Mouse (Mus musculus) left cerebral cortex, adult 8-10 months (tissue): Measurements from ENCODE around the gene Abhd5. TPM values are rescaled to one million over a fixed set of nuclear protein-coding genes. Genes with fewer than 3 reads are reported as not detected.
"Not testable (repeated sequence)": the region's sequence is repeated elsewhere in the genome, so short reads cannot be mapped to it uniquely, and the experiment has no call there.

ENCODE experiments used
- DNase-seq, 2 experiments: peaks; one replicate each; pipeline ENCODE4 v3.0.0; 2022; ENCODE audit warnings: low spot score in 2 of 2
- total RNA-seq, 4 experiments: library from RNA; stranded (reverse); gene quantifications; 2 replicates each; pipeline ENCODE4 v1.2.4; 2022

Abhd5 gene
- total RNA-seq: 10 to 100 TPM; 19.4 to 20.9 (median 20.0) TPM

DNA sequence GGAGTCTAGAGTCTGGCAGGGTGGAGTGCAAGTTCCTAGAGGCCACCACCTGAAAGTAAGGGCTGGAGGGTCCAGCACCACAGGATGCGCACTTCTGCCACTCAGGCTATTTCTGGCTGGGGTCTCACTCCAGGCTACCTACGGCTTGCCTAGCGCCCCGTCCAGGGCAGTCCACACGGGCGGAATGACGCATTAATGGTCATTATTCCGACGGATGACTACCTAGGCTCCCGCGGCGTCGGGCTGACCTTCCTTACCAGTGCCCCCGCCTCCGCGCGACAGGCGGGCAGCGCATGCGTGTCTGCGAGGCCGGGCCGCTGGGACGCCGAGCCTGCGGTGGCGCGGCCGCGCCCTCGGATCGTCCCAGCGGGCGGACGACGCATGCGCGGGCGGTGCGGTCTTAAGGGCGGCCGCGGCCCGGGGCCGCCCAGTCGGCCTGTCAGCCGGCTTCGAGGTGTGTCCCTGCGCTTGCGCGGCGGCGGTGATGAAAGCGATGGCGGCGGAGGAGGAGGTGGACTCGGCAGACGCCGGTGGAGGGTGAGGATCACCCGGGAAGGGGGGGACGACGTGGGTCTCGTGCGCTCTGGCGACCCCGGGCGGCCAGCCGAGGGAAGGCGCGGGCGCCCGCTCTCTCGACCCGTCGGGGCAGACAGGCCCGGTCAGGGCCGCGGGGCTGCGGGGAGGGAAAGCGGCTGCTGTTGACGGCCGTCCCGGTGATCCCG is at the start of gene Abhd5:
Gene Abhd5 (plus strand): TSS at position 306 of the 722 bp plus-strand sequence.
- peak; percentile 84 to 93 for DNase-seq

DNA sequence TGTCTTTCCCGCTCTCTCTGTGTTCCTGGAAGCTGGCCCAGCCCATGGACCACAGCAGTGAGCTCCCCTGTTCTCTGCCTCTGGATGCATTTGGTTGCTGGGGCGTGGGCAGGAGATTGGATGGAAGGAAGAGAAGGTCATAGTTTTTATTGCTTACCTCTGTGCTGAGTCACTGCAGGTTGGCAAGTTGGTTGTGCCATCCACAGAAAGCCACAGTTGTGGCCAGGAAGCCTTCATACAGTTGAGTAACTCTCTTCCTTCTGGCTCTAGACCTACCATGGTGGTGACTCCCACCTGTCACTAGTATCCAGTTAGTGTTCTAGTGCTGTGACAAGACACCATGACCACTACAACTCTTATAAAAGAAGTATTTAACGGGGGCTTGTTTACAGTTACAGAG is 46.1 kb upstream of the Abhd5 start:
- DNase-seq: no peak

DNA sequence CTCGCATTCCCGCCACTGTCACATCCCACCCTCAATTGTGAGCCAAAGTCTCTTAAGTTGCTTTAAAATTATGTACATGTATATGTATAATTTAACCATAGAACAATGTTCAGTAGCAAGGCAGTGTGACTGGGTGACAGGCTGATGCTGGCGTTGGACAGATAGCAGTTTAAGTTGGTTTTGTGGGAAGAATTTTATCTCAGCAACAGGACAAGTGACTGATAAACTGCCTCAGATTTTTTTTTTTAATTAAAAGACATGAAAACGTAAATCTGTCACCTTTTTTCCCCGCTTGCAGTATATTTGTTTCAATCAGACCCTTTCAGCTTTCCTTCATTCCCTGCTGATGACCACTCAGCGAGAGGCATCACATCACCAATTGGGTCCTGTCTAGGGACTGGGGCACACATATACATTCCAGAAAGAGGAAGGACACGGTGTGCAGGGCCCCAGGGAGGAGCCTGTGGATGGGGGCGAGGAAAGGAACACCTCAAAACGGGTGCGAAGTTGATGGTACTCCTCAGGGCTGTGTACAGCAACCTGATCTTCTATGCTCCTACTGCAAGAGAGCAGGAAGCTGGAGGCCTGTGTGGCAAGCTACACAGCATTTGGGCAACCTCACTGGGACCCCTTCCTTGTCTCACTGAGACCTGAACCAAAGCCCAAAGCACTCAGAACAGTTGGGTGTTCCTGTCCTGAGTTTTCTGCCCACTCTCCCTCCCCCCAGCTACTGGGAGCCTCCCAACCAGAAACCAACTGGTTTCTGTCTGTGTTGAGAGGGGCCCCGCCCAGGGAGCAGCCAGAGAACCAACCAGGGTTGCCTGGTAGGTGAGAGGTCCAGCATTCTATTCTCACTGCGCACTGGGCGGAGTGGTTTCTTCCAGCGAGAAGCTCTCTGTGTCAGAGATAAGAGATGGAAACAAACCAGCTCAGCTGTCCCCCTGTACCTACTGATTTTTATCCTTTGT is 42.1 kb upstream of the Abhd5 start:
- no peak for DNase-seq

DNA sequence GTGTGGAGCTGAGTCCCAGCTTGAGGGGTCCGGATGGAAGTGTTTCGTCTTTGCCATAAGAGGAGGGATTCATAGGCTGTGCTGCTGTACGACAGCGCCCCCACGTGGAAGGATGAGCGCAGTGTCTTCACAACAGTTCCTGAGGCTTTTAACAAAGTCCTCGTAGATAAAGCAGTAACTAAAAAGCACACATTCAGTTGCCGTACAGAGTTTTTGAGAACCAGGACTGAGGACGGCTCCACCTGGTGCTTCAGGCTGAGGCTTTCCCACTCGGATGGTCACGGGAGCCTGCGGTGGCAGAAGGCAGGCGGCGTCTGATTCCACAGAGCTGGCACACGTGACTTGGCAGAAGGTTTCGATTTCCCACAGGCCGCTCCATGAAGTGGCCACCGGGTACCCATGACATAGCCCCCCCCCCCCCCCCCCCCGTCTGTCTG is 40.8 kb upstream of the Abhd5 start:
- DNase-seq: peak; percentile 78 to 81

DNA sequence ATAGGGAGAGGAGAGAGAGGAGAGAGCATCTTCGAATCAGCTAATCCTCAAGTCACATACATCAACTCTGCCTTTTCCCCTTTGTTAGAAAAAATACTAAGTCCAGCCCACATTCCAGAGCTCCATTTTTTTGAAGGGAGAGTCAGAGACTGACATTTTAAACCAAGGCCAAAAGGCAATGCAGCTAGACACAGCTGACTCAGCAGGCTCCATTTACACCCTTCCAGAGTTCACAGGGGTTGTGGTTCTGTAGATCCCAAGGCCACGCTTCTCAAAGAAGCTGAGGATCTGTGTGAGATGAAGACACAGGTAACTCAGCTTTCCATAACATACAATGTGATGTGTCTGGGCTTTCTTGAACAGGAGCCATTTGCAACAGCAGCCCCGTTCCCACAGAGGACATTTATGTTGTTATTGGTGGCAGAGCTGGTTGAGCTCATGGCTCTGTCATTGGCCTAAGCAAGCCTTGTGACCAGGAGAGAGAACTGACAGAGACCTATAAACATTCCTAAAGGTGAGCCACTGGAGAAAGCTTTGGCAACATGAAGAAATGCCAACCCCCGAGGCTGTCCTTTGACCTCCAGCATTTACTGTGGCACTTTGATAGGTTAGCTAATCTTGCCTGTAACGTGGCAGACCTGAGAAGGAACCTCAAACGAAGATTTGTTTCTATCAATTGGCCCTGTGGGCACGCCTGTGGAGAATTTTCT is 40.2 kb upstream of the Abhd5 start:
- no peak for DNase-seq

DNA sequence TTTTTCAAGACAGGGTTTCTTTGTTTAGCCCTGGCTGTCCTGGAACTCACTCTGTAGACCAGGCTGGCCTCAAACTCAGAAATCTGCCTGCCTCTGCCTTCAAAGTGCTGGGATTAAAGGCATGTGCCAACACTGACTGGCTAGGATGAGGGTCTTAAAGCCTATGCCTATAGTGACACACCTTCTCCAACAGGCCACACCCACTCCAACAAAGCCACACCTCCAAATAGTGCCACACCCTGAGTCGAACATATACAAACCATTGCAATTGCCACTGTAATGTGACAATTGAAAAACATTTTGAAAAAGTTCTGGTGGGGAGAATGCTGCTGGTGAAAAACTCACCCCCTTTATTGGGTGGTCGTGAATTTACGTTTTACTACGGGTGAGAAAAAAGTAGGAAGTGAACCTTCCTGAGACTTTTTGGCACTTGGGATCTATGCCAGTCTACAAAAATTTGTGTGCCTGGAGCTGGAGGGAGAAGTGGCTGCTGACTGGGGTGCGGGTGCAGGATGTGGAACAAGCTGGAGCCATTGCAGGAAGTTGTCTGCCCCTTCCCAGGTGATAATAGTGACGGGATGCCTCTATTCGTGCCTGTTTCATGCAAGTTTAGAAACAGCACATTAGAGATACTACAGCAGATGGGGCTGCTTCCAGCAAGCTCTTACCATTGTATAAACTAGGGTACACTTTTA is 39.0 kb upstream of the Abhd5 start:
- no peak for DNase-seq

DNA sequence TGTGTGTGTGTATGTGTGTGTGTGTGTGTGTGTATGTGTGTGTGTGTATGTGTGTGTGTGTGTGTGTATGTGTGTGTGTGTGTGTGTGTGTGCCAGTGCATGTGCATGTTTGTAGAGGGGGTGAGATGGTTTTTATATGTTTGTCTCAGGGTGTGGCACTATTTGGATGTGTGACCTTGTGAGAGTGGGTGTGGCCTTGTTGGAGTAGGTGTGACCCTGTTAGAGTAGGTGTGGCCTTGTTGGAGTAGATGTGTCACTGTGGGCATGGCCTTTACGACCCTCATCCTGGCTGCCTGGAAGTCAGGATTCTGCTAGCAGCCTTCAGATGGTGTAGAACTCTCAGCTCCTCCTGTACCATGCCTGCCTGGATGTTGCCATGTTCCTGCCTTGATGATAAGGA is 38.3 kb upstream of the Abhd5 start:
- not testable (repeated sequence) for DNase-seq

DNA sequence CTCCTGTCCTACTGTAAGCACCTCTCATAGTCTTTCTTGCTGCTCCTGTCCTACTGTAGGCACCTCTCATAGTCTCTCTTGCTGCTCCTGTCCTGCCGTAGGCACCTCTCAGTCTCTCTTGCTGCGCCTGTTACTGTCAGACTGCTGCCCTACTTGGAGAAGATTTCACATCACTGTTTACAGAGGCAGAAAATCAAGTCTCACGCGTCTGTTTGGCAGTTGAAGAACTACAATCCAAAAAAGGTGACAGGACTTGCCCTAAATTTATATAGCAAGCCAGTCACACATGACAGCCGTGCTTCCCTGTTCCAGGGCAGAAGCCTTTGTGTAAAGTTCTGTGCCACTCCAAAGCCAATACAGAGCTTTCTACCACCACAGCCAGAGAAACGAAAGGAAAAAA is 37.0 kb upstream of the Abhd5 start:
- no peak for DNase-seq

DNA sequence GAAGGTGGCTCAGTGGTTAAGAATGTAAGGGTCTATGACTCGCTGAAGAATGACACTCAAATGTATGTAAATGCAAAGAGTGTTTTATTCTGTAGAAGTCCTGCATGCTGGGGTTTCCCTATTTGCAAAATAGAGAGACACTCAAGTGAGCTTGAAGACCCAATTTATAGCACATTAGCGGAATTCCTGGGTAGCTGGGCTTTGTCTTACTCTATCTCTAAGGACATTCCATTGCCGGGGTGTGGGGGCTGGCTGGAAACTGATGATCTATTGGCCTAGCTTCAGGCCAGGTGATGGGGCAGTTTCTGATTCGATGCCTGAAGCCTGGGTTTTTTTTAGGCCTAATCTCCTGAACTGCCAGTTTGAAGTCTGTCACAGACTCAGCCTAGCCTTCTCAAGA is 36.5 kb upstream of the Abhd5 start:
- no peak for DNase-seq

DNA sequence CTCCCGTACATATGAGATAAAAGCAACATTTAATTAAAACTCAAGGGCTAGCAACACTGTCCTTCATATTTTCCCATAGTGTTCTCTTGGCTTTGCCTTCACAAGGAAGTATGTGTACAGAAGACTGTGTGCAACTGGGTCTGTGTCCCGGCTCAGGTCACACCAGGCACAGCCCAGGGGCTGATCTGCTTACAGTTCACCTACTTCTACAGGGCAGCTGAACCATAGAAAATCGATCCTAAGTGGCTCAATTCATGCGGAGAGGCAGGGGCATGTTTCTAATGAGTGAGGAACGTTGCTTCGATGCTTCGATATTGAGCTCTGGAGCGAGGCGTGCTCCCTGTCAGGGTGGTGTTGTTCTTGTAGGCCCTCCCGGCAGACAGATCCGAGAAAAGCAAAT is 35.9 kb upstream of the Abhd5 start:
- no peak for DNase-seq

DNA sequence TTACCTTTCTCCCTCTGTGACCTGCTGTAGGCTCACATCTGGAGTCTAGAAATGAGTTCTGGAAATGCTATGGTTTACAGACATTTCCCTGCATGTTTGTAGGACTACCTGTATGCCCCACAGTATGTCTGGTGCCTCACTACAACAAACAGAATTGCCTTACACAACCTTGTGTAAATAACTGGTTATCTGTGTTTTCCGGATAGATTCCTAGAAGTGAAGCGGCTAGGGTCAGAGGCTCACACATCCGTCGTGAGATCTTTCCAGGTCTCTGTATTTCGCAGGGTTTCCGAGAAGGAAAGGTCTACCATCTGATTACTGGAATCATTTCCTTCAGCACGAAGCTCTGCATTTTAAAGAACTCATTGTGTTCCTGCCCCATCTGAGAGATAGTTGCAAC is 34.8 kb upstream of the Abhd5 start:
- DNase-seq: no peak

DNA sequence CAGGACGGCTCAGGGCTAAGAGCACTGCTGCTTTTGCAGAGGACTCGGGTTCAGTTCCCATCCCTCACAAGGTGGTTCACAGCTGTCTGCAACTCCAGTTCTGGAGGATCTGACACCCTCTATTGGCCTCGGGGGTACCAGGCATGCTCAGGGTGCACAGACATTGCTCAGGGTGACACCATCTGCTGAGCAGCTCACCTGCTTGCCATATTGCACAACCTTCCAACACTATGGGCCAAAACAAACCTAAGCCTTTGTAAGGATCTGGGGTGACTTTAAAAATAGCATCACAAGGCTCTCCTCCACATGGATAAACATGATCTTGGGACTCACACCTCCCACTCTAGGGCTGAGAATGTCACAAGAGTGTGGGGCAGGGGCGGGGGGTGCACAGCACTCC is 30.8 kb upstream of the Abhd5 start:
- DNase-seq: no peak

DNA sequence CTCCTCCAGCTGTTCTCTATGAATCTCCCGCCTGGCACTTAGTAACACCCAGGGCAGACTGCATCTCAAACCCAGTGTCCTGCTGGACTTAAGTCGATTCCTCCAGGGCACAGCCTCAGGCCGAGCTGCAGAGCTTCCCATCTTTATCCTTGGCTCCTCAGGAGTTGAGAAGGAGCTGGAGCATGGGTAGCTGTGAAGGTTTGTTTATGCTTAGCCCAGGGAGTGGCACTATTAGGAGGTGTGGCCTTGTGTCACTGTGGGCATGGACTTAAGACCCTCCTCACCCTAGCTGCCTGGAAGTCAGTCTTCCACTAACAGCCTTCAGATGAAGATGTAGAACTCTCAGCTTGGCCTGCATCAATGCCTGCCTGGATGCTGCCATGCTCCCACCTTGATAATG is 29.1 kb upstream of the Abhd5 start:
- DNase-seq: no peak

DNA sequence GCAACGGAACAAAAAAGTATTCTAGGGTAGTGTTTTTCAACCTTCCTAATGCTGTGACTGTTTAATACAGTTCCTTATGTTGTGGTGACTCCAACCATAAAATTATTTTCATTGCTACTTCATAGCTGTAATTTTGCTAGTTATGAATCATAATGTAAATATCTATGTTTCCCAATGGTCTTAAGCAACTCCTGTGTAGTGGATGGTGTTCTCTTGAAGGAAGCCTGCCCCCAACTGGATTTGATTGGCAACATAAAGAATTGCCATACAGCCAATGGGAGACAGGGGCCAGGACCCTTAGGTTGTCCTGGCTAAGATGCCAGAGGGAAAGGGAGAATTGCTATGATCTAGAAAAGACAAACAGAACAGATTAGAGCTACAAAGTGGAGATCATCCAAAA is 25.4 kb upstream of the Abhd5 start:
- DNase-seq: no peak

DNA sequence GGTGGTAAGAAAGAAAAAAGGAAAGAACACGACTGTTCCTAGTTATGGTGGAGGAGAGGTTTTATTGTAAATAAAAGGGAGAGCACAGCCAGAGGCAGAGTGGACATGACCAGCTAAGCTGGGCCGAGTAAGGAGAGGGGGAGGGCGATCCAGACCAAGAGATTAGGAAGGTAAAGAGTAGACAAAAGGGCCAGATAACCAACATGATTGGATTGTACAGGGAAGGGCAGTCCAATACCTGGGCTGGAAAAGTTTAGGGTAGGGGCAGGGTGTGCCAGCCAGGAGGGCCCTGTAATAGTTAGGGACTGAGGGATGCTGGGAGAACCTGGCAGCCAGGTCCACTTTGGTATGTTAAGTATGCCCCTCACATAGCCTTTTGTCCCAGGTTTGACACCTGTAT is 23.2 kb upstream of the Abhd5 start:
- no peak for DNase-seq

DNA sequence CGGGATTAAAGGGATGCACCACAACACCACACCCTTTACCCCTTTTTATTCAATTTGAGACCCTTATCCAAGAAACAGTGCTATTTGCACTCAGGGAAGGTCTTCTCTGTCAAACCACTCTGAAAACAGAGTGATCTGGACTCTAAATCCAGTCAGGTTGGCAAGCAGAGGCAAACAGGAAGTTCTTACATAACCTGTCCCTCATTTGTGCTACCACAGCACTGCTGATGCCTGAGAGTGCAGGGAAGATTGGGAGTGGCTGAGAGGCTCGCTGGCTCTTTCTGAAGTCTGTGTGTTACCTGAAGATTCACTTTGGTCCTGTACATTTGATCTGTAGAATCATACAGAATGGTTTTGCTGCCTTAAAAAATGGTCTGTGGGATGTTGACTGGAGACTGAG is 14.7 kb upstream of the Abhd5 start:
- DNase-seq: no peak

DNA sequence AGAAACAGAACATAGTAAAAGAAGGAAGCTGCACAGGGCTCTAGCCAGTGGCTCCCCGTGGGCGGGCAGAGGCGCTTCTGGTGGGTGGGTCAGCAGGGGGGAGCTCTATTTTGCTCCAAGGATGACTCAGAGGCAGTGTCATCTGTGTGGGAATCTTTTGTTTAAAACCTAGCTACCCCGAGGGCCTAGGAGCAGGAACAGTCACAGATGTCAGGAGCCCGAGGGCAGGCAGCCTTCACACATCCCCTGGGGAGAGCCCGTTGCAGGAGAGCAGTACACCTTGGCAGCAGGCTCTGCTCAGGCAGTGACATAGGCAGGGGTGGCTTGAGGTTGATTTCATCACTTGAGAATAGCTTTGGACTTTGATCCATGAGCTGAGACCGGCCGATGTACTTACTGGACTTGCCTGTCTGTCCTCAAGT is 13.9 kb upstream of the Abhd5 start:
- DNase-seq: no peak

DNA sequence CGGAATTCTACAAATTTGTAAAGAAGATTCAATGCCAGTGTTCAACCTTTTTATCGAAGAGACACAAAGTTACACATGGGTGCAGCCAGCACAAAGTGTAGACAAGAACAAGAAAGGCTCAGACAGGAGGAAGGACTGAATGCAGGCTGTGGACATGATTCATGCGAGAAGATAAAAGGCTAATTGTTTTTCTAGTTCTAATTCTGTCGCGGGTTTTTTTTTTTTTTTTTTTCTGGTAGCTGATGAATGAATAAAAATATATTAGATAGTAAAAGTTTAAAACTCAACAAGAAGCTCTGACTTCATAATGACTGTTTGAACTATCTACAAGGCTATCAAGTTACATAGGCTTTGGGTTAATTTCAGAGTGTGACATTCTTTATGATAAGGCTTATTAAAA is 11.4 kb upstream of the Abhd5 start:
- DNase-seq: no peak

DNA sequence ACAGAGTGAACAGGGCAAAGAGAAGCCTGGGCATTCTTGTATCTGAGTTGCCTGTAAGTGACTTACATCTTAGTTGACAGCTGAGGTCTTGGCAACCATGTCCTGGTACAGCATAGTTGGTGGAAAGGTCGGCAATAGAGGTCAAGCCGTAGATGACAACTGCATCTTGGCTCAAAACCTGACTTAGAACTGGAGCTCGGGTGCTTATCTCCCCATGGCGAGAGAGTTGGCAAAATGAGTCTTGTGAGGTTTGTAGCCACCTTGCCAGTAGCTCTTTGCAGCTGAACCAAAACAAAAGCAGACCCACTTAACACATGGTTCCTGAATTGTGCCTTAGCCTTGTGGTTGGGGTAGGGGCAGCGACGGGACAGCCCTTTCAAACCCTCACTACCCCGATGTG is 8.0 kb upstream of the Abhd5 start:
- DNase-seq: no peak

DNA sequence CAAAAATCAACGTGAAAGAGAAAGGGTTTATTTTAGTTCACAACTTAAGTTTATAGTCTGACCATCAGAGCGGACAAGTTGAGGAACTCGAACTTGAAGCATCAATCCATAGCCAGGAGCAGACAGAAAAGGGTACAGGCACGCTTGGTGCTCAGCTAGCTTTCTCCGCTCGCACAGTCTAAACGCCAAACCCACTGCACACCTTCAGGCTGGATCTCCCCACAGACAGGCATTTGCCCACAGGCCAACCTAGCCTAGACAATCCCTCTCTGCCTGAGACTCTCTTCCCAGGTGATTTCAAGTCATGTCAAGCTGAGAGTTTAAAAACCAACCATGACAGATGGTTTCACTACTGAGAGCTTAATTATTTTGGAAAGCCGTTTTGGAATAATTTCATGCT is 6.8 kb upstream of the Abhd5 start:
- no peak for DNase-seq

DNA sequence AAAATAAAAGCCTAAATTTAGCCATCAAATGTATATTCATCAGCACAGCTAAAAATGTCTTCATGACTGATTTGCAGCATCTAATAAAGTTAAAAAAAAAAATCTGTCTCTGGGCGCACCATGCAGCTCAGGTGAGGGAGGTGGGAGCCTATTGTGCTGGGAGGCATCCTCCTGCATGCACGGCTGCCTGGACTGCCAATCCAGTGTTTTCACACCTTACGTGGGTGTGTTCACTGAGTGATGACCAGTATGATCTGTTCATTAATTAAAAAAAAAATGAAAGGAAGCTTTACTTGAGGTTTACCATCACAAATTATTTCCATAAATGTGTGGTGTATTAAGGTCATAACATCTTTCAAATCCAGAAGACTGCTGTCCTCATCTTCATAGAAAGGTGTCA is 6.1 kb upstream of the Abhd5 start:
- no peak for DNase-seq
